Mouse (Mus musculus): ENCODE measurements at regions not wholly inside any gene's neighbourhood (a gene's known extent, or its start where the extent isn't known, plus 50 kb on each side); places are given as distances from the start of the nearest gene placed in this dataset.

DNA sequence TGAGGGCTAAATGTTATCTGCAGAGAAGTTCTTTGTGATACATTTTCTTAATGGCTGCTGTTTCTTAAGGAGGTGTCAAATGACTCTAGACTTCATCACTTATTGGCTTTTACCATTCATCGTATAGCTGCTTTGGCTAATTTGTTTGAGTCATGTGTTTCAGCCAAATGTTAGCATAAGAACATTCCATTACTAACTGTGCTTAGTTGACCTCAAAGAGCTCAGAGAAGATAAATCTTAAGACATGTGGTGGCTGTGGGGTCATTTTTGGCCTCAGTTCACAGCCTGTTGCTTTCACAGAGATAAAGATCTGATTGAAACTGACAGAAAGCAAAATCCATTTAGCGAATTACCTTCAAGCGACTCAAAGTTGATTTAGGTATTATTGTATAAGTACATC is 743.6 kb downstream of the Hdgfl1 start:
- DNase-seq (ENCODE audit: low spot score) (no peak), ATAC-seq (ENCODE audit: insufficient read depth, low FRiP score, low TSS enrichment) (no peak)
- Histone ChIP-seq H3K36me3 (ENCODE audit: control insufficient read depth, insufficient read depth, low read length) (no peaks in the 10 kb centered on the region), H3K4me3 (ENCODE audit: low read depth, low read length) (no peak overlapping the region), H3K27ac (ENCODE audit: low read depth, low read length) (no peak overlapping the region), H3K4me1 (ENCODE audit: control insufficient read depth, insufficient read depth, low read length) (no peaks in the 10 kb centered on the region), H3K9ac (ENCODE audit: low read length) (no peak overlapping the region), H3K9me3 (ENCODE audit: control insufficient read depth, low read length) (no peaks in the 10 kb centered on the region), H3K4me2 (ENCODE audit: low read depth) (no peak overlapping the region), H3K27me3 (ENCODE audit: control insufficient read depth, insufficient read depth, low read length) (no peaks in the 10 kb centered on the region)
- WGBS, result 55% methylated on average over 3 of the region's 3 CpGs

DNA sequence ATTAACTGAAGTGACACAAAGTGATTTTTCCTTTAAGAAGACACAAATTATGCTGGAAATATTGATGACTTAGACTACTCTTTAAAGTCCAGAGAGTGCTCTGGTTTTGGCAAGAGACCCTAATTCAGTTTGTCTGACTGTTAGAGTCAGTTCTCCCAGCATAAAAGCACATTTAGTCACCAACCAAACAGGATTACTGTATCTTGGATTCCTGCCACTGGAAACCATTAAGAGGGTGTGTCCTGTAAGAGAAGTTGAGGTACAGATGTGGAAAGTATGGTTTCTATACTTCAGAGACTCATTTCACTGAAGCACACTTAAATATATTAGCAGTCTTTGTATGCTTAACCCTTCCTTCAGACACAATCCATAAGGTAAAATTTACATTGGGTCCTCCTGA is 745.3 kb downstream of the Hdgfl1 start:
- no peak overlapping the region for H3K4me3 ChIP-seq (ENCODE audit: low read depth, low read length)
- no peaks in the 10 kb centered on the region for H3K9me3 ChIP-seq (ENCODE audit: control insufficient read depth, low read length)
- H3K36me3 ChIP-seq (ENCODE audit: control insufficient read depth, insufficient read depth, low read length), result no peaks in the 10 kb centered on the region
- H3K4me1 ChIP-seq (ENCODE audit: control insufficient read depth, insufficient read depth, low read length), result no peaks in the 10 kb centered on the region
- no peak overlapping the region for H3K9ac ChIP-seq (ENCODE audit: low read length)
- no peak overlapping the region for H3K27ac ChIP-seq (ENCODE audit: low read depth, low read length)
- ATAC-seq (ENCODE audit: insufficient read depth, low FRiP score, low TSS enrichment), result no peak
- no peak overlapping the region for H3K4me2 ChIP-seq (ENCODE audit: low read depth)
- H3K27me3 ChIP-seq (ENCODE audit: control insufficient read depth, insufficient read depth, low read length), result no peaks in the 10 kb centered on the region
- DNase-seq (ENCODE audit: low spot score), result no peak

DNA sequence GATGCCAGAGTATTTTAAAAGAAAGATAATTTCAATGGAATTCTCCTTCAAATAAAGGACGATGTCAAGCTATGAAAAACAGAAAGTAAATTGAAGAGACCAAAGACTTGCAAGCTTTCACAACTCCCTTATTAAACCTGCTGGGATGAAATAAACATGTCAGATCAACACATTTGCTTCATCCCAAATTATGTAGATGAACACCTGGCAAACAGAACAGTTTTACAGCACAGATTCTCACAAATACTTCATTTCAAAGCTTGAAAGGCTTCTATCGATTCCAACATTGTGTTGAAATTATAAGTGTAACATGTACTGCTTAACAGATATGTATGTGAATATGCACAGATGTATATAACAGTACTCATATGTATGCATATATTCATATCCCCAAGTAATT is 749.5 kb downstream of the Hdgfl1 start:
- WGBS, result 88% methylated on average over 2 of the region's 2 CpGs
- H3K36me3 ChIP-seq (ENCODE audit: control insufficient read depth, insufficient read depth, low read length), result no peaks in the 10 kb centered on the region
- no peak overlapping the region for H3K9ac ChIP-seq (ENCODE audit: low read length)
- no peak overlapping the region for H3K27ac ChIP-seq (ENCODE audit: low read depth, low read length)
- no peak overlapping the region for H3K4me3 ChIP-seq (ENCODE audit: low read depth, low read length)
- no peaks in the 10 kb centered on the region for H3K4me1 ChIP-seq (ENCODE audit: control insufficient read depth, insufficient read depth, low read length)
- H3K9me3 ChIP-seq (ENCODE audit: control insufficient read depth, low read length), result no peaks in the 10 kb centered on the region
- DNase-seq (ENCODE audit: low spot score) (no peak), ATAC-seq (ENCODE audit: insufficient read depth, low FRiP score, low TSS enrichment) (no peak)
- H3K4me2 ChIP-seq (ENCODE audit: low read depth), result no peak overlapping the region
- H3K27me3 ChIP-seq (ENCODE audit: control insufficient read depth, insufficient read depth, low read length), result no peaks in the 10 kb centered on the region

DNA sequence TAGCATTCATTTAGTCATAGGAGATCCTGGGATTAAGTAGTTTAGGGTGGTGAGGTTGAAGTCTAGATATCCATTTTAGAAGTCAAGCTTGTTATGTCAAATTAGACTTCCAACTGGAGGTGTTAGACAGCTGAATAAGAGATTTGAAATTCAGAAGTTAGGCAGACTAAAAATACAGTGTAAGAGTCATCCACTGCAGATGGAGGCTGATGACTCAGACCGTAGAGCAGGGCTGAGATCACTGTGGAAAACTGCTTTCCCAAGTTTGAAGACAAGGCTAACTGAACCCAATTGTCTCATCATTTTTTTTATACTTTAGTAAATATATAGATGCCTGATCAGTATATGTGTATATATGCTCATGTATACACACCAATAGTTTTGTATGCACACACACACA is 738.8 kb upstream of the Nrsn1 start:
- H3K36me3 ChIP-seq (ENCODE audit: control insufficient read depth, insufficient read depth, low read length), result no peaks in the 10 kb centered on the region
- no peaks in the 10 kb centered on the region for H3K27me3 ChIP-seq (ENCODE audit: control insufficient read depth, insufficient read depth, low read length)
- 92% methylated on average over 1 of the region's 1 CpGs for WGBS
- no peak overlapping the region for H3K9ac ChIP-seq (ENCODE audit: low read length)
- H3K27ac ChIP-seq (ENCODE audit: low read depth, low read length), result no peak overlapping the region
- no peak overlapping the region for H3K4me3 ChIP-seq (ENCODE audit: low read depth, low read length)
- ATAC-seq (ENCODE audit: insufficient read depth, low FRiP score, low TSS enrichment), result no peak
- H3K4me2 ChIP-seq (ENCODE audit: low read depth), result no peak overlapping the region
- H3K4me1 ChIP-seq (ENCODE audit: control insufficient read depth, insufficient read depth, low read length), result no peaks in the 10 kb centered on the region
- no peaks in the 10 kb centered on the region for H3K9me3 ChIP-seq (ENCODE audit: control insufficient read depth, low read length)
- DNase-seq (ENCODE audit: low spot score), result no peak

DNA sequence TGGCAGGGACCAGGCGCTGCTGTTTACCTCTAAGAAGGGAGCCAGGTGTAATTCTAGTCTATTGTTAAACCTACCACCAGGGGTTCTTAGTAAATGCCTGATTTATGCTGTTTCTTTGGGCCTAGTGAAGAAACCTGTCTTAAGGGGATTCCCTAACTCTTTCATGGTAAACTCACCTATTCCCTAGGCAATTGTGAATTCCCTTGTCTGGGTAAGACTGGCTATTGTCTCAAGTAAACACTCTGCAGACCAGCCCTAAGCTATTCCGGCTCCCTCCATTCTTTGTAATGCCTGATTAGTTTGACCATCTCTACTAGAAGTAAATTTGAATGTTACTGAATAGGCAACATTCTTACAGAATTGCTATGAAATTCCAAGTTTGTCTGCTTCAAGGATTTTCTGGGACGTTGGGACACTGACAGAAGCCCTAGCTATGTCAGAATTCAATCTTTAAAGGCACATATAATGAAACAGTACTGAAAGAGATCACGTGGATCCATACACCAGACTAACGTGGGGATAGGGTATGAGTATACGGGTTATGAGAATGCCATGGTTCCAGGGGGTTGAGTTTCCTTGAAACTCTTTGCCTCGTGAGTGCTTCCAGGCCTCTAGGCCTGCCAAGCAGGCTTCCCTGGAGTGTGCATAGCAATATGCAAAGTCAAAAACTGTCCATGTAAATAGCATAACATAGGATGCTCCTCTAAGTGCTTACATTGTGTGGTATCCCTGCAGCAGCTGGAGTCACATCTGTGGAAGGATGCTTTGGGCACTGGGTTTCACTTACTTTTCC is 734.7 kb upstream of the Nrsn1 start:
- Histone ChIP-seq H3K4me2 (ENCODE audit: low read depth) (no peak overlapping the region), H3K9me3 (ENCODE audit: control insufficient read depth, low read length) (no peaks in the 10 kb centered on the region), H3K36me3 (ENCODE audit: control insufficient read depth, insufficient read depth, low read length) (no peaks in the 10 kb centered on the region), H3K27me3 (ENCODE audit: control insufficient read depth, insufficient read depth, low read length) (no peaks in the 10 kb centered on the region), H3K4me1 (ENCODE audit: control insufficient read depth, insufficient read depth, low read length) (no peaks in the 10 kb centered on the region), H3K4me3 (ENCODE audit: low read depth, low read length) (no peak overlapping the region), H3K9ac (ENCODE audit: low read length) (no peak overlapping the region), H3K27ac (ENCODE audit: low read depth, low read length) (no peak overlapping the region)
- no peak for ATAC-seq (ENCODE audit: insufficient read depth, low FRiP score, low TSS enrichment)
- no peak for DNase-seq (ENCODE audit: low spot score)
- WGBS, result 88% methylated on average over 7 of the region's 7 CpGs

DNA sequence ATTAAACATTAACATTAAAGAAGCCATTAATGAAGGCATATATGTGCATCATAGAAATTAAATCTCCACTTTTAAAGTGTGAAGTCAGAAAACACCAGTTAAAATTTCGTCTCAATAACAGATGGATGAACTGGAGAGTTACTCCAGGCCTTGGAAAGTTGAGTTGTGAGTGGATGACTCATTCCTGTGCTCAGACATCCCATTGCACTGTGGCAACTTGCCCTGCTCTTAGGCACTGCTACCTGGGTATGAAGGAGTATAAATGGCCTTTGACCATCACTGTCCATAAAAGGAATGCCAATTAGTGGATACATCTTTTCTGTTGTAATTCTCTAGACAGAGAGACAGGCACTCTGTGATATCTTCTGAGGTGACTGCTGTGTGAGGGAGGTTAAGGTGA is 723.2 kb upstream of the Nrsn1 start:
- WGBS, result 60% methylated on average over 1 of the region's 1 CpGs
- H3K36me3 ChIP-seq (ENCODE audit: control insufficient read depth, insufficient read depth, low read length), result no peaks in the 10 kb centered on the region
- no peak overlapping the region for H3K4me2 ChIP-seq (ENCODE audit: low read depth)
- ATAC-seq (ENCODE audit: insufficient read depth, low FRiP score, low TSS enrichment) (no peak), DNase-seq (ENCODE audit: low spot score) (no peak)
- H3K27me3 ChIP-seq (ENCODE audit: control insufficient read depth, insufficient read depth, low read length), result no peaks in the 10 kb centered on the region
- H3K27ac ChIP-seq (ENCODE audit: low read depth, low read length), result no peak overlapping the region
- H3K9ac ChIP-seq (ENCODE audit: low read length), result no peak overlapping the region
- H3K9me3 ChIP-seq (ENCODE audit: control insufficient read depth, low read length), result no peaks in the 10 kb centered on the region
- H3K4me3 ChIP-seq (ENCODE audit: low read depth, low read length), result no peak overlapping the region
- no peaks in the 10 kb centered on the region for H3K4me1 ChIP-seq (ENCODE audit: control insufficient read depth, insufficient read depth, low read length)

- H3K4me1 ChIP-seq (ENCODE audit: control insufficient read depth, insufficient read depth, low read length), result no peaks in the 10 kb centered on the region
- DNase-seq (ENCODE audit: low spot score), result no peak
- H3K27ac ChIP-seq (ENCODE audit: low read depth, low read length), result no peak overlapping the region
- 80% methylated on average over 5 of the region's 5 CpGs for WGBS
- no peak overlapping the region for H3K4me2 ChIP-seq (ENCODE audit: low read depth)
- H3K9me3 ChIP-seq (ENCODE audit: control insufficient read depth, low read length), result no peaks in the 10 kb centered on the region
- ATAC-seq (ENCODE audit: insufficient read depth, low FRiP score, low TSS enrichment), result no peak
- H3K9ac ChIP-seq (ENCODE audit: low read length), result no peak overlapping the region
- no peaks in the 10 kb centered on the region for H3K36me3 ChIP-seq (ENCODE audit: control insufficient read depth, insufficient read depth, low read length)
- no peak overlapping the region for H3K4me3 ChIP-seq (ENCODE audit: low read depth, low read length)
- no peaks in the 10 kb centered on the region for H3K27me3 ChIP-seq (ENCODE audit: control insufficient read depth, insufficient read depth, low read length)
Measured at GRCm38 (mm10) chr13:25989067-25989756, 718.9 kb upstream of the Nrsn1 start.

DNA sequence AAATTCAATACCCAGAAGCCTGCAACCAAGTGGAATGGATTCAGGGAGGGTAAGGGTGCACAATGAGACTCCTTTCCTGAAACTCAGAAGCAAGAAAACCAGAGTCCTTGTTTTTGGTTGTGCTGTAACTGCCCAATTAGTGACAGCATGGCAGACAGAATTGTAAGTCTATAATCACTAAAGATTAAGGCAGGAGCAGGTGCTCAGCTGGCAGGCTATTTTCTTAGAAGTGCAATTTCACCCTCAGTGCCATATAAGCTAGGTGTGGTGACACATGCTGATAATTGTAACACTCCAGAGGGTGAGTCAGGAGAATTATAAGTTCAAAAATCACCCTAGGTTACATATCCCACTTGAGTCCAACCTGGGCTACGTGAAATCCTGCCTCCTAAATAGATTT is 714.2 kb upstream of the Nrsn1 start:
- ATAC-seq (ENCODE audit: insufficient read depth, low FRiP score, low TSS enrichment), result no peak

DNA sequence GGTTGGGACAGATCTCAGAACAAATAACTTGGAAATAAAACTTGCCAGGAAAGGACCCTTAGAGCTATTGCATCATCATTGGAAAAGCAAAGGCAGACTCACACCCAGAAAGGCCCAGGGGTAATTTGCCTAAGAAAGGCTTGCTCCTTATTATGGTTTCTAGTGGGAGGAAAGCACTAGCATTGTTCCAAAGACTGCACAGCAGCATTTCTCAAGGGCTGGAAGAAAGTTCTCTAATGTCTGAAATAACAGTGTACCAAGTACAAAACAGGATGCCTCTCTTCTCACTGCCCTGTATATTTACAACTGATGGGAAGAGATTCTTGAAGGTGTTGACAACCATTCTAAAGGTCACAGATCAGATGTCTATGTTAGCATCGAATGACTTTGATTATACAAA is 713.4 kb upstream of the Nrsn1 start:
- no peaks in the 10 kb centered on the region for H3K27me3 ChIP-seq (ENCODE audit: control insufficient read depth, insufficient read depth, low read length)
- H3K36me3 ChIP-seq (ENCODE audit: control insufficient read depth, insufficient read depth, low read length), result no peaks in the 10 kb centered on the region
- DNase-seq (ENCODE audit: low spot score), result no peak
- no peaks in the 10 kb centered on the region for H3K9me3 ChIP-seq (ENCODE audit: control insufficient read depth, low read length)
- H3K4me3 ChIP-seq (ENCODE audit: low read depth, low read length), result no peak overlapping the region
- no peak overlapping the region for H3K9ac ChIP-seq (ENCODE audit: low read length)
- no peak overlapping the region for H3K4me2 ChIP-seq (ENCODE audit: low read depth)
- 86% methylated on average over 1 of the region's 1 CpGs for WGBS
- H3K27ac ChIP-seq (ENCODE audit: low read depth, low read length), result no peak overlapping the region
- no peaks in the 10 kb centered on the region for H3K4me1 ChIP-seq (ENCODE audit: control insufficient read depth, insufficient read depth, low read length)
- no peak for ATAC-seq (ENCODE audit: insufficient read depth, low FRiP score, low TSS enrichment)

More for the DNA sequence above, 714.2 kb upstream of the Nrsn1 start:
- no peak overlapping the region for H3K9ac ChIP-seq (ENCODE audit: low read length)
- no peak for DNase-seq (ENCODE audit: low spot score)
- no peaks in the 10 kb centered on the region for H3K27me3 ChIP-seq (ENCODE audit: control insufficient read depth, insufficient read depth, low read length)
- H3K4me2 ChIP-seq (ENCODE audit: low read depth), result no peak overlapping the region
- H3K9me3 ChIP-seq (ENCODE audit: control insufficient read depth, low read length), result no peaks in the 10 kb centered on the region
- no peaks in the 10 kb centered on the region for H3K36me3 ChIP-seq (ENCODE audit: control insufficient read depth, insufficient read depth, low read length)
- no peak overlapping the region for H3K4me3 ChIP-seq (ENCODE audit: low read depth, low read length)
- H3K4me1 ChIP-seq (ENCODE audit: control insufficient read depth, insufficient read depth, low read length), result no peaks in the 10 kb centered on the region
- 88% methylated on average over 1 of the region's 1 CpGs for WGBS
- no peak overlapping the region for H3K27ac ChIP-seq (ENCODE audit: low read depth, low read length)
